Mouse (Mus musculus) CH12.LX (cell line): ENCODE results near the gene March2. TPM values are rescaled to one million over a fixed set of nuclear protein-coding genes. Genes with fewer than 3 reads are reported as not detected.

ENCODE experiments used
- DNase-seq: peaks from one replicate; pipeline ENCODE4 v3.0.0-alpha.2; 2013; ENCODE audit errors: extremely low read depth
- H3K27ac ChIP-seq: 2 replicates; pipeline ENCODE4 v1.5.1; 2012; ENCODE audit warnings: low read depth, mild to moderate bottlenecking, control low read depth, moderate library complexity; ENCODE audit not compliant: insufficient read depth
- H3K27me3 ChIP-seq: replicated peaks from 2 replicates; pipeline ENCODE3; 2012; ENCODE audit warnings: inconsistent platforms
- H3K36me3 ChIP-seq, 2 experiments: replicated peaks in 1 of 2; 2 replicates each; pipeline versions ENCODE3 to v1.6.1; 2012; ENCODE audit warnings: inconsistent platforms in 1 of 2, low read length in 1 of 2, mild to moderate bottlenecking in 1 of 2, mixed read lengths in 1 of 2, moderate library complexity in 1 of 2; ENCODE audit not compliant: control insufficient read depth in 1 of 2, insufficient read depth in 1 of 2
- H3K4me1 ChIP-seq, 2 experiments: 2 replicates each; pipeline ENCODE4 v1.6.1; 2012; ENCODE audit warnings: inconsistent platforms in 1 of 2, moderate library complexity in 1 of 2; ENCODE audit not compliant: insufficient read depth in 2 of 2, control insufficient read depth in 1 of 2
- H3K4me2 ChIP-seq: 2 replicates; pipeline ENCODE4 v1.6.1; 2012; ENCODE audit warnings: low read depth, mild to moderate bottlenecking, control low read depth; ENCODE audit not compliant: poor library complexity, insufficient read depth, severe bottlenecking
- H3K4me3 ChIP-seq, 3 experiments: fragments of 150-350 bp in 1 of 3; sonication (generic) in 1 of 3; replicated peaks in 1 of 3; 2 replicates each; pipeline versions ENCODE3 to v1.5.1; 2011 to 2012; ENCODE audit warnings: low read depth in 2 of 3, low read length in 2 of 3, mild to moderate bottlenecking in 2 of 3, moderate library complexity in 2 of 3, control low read depth in 1 of 3, improper control_type of control experiment in 1 of 3, inconsistent platforms in 1 of 3, mixed read lengths in 1 of 3; ENCODE audit not compliant: poor library complexity in 1 of 3
- H3K79me2 ChIP-seq: replicated peaks from 2 replicates; pipeline ENCODE4 v1.6.1; 2012; ENCODE audit warnings: mild to moderate bottlenecking, moderate library complexity; ENCODE audit not compliant: control insufficient read depth, poor library complexity, insufficient read depth, severe bottlenecking; ENCODE audit errors: extremely low read depth
- H3K9ac ChIP-seq: 2 replicates; pipeline ENCODE4 v1.6.1; 2012; ENCODE audit warnings: low read depth, mild to moderate bottlenecking, control low read depth, moderate library complexity; ENCODE audit not compliant: insufficient read depth
- H3K9me3 ChIP-seq: replicated peaks from 2 replicates; pipeline ENCODE3; 2012; ENCODE audit warnings: low read length, inconsistent platforms, mixed read lengths
- BHLHE40 ChIP-seq: IDR thresholded peaks from 2 replicates; pipeline ENCODE4 v1.6.1; 2011; ENCODE audit warnings: mild to moderate bottlenecking, low read depth, low read length, improper control_type of control experiment
- CTCF ChIP-seq, 2 experiments: IDR thresholded peaks in 1 of 2; conservative IDR thresholded peaks in 1 of 2; 2 replicates each; pipeline ENCODE4 v1.5.1; 2011 to 2012; ENCODE audit warnings: low read depth in 2 of 2, low read length in 2 of 2, improper control_type of control experiment in 1 of 2, inconsistent platforms in 1 of 2, mild to moderate bottlenecking in 1 of 2, moderate library complexity in 1 of 2
- ELF1 ChIP-seq: IDR thresholded peaks from 2 replicates; pipeline ENCODE4 v1.6.1; 2014; ENCODE audit warnings: low read depth, mild to moderate bottlenecking, inconsistent platforms, low read length, improper control_type of control experiment
- ETS1 ChIP-seq: conservative IDR thresholded peaks from 2 replicates; pipeline ENCODE4 v1.6.1; 2012; ENCODE audit warnings: low read depth, mild to moderate bottlenecking, inconsistent platforms, low read length, improper control_type of control experiment, moderate library complexity
- HCFC1 ChIP-seq: IDR thresholded peaks from 2 replicates; pipeline ENCODE4 v1.6.1; 2012; ENCODE audit warnings: low read depth, mild to moderate bottlenecking, inconsistent platforms, low read length, improper control_type of control experiment
- IRF4 ChIP-seq: IDR thresholded peaks from 2 replicates; pipeline ENCODE4 v1.6.1; 2014; ENCODE audit warnings: low read depth, mild to moderate bottlenecking, inconsistent platforms, low read length, improper control_type of control experiment
- MAX ChIP-seq: IDR thresholded peaks from 2 replicates; pipeline ENCODE4 v1.6.1; 2011; ENCODE audit warnings: low read length, improper control_type of control experiment
- MAZ ChIP-seq: IDR thresholded peaks from 2 replicates; pipeline ENCODE4 v1.6.1; 2012; ENCODE audit warnings: low read depth, mild to moderate bottlenecking, inconsistent platforms, low read length, improper control_type of control experiment, moderate library complexity
- MEF2A ChIP-seq: IDR thresholded peaks from 2 replicates; pipeline ENCODE4 v1.6.1; 2014; ENCODE audit warnings: low read depth, mild to moderate bottlenecking, inconsistent platforms, low read length, improper control_type of control experiment, borderline replicate concordance
- MXI1 ChIP-seq: IDR thresholded peaks from 2 replicates; pipeline ENCODE4 v1.6.1; 2011; ENCODE audit warnings: mild to moderate bottlenecking, low read depth, low read length, improper control_type of control experiment
- MYC ChIP-seq: IDR thresholded peaks from 2 replicates; pipeline ENCODE4 v1.6.1; 2011; ENCODE audit warnings: low read depth, mild to moderate bottlenecking, improper control_type of control experiment, low read length
- NELFE ChIP-seq: IDR thresholded peaks from 2 replicates; pipeline ENCODE4 v1.6.1; 2011; ENCODE audit warnings: low read depth, low read length, improper control_type of control experiment
- NRF1 ChIP-seq: IDR thresholded peaks from 2 replicates; pipeline ENCODE4 v1.6.1; 2014; ENCODE audit warnings: low read depth, mild to moderate bottlenecking, inconsistent platforms, low read length, improper control_type of control experiment, moderate library complexity
- POLR2A ChIP-seq: IDR thresholded peaks from 2 replicates; pipeline ENCODE4 v1.6.1; 2011; ENCODE audit warnings: low read depth, mild to moderate bottlenecking, improper control_type of control experiment, low read length
- POLR2AphosphoS2 ChIP-seq: IDR thresholded peaks from 2 replicates; pipeline ENCODE4 v1.6.1; 2011; ENCODE audit warnings: low read depth, low read length, improper control_type of control experiment
- RCOR1 ChIP-seq: conservative IDR thresholded peaks from 2 replicates; pipeline ENCODE4 v1.6.1; 2012; ENCODE audit warnings: low read depth, mild to moderate bottlenecking, inconsistent platforms, low read length, improper control_type of control experiment
- SMC3 ChIP-seq: IDR thresholded peaks from 2 replicates; pipeline ENCODE4 v1.6.1; 2011; ENCODE audit warnings: low read depth, low read length, improper control_type of control experiment
- TCF12 ChIP-seq: IDR thresholded peaks from 2 replicates; pipeline ENCODE4 v1.6.1; 2014; ENCODE audit warnings: low read depth, mild to moderate bottlenecking, inconsistent platforms, low read length, improper control_type of control experiment
- UBTF ChIP-seq: IDR thresholded peaks from 2 replicates; pipeline ENCODE4 v1.6.1; 2012; ENCODE audit warnings: low read depth, mild to moderate bottlenecking, inconsistent platforms, low read length, improper control_type of control experiment, moderate library complexity
- USF1 ChIP-seq: IDR thresholded peaks from 2 replicates; pipeline ENCODE4 v1.6.1; 2014; ENCODE audit warnings: low read depth, mild to moderate bottlenecking, inconsistent platforms, low read length, improper control_type of control experiment
- USF2 ChIP-seq: conservative IDR thresholded peaks from 2 replicates; pipeline ENCODE4 v1.6.1; 2011; ENCODE audit warnings: low read depth, low read length, improper control_type of control experiment
- ZC3H11A ChIP-seq: IDR thresholded peaks from 2 replicates; pipeline ENCODE4 v1.6.1; 2012; ENCODE audit warnings: low read depth, mild to moderate bottlenecking, inconsistent platforms, low read length, improper control_type of control experiment
- ZMIZ1 ChIP-seq: IDR thresholded peaks from 2 replicates; pipeline ENCODE4 v1.6.1; 2012; ENCODE audit warnings: low read depth, mild to moderate bottlenecking, inconsistent platforms, low read length, improper control_type of control experiment
- dilution Hi-C: fragments of 300-500 bp; cut with MboI; formaldehyde crosslinking; loops from 2 replicates; pipeline ENCODE4 v1.14.3; 2020; ENCODE audit warnings: low sequenced_read_pairs; ENCODE audit not compliant: extremely low pct_unique_long_range_greater_than_20kb, extremely low pct_ligation_motif_present
- in situ Hi-C: fragments of 300-500 bp; cut with MboI; formaldehyde crosslinking; loops from 3 replicates; pipeline ENCODE4 v1.14.3; 2019; ENCODE audit warnings: low sequenced_read_pairs, low pct_ligation_motif_present, low pct_unique_long_range_greater_than_20kb, mixed read lengths
- polyA plus RNA-seq: library from polyadenylated mRNA; unstranded; fragments of >175 nt; gene quantifications from 2 replicates; pipeline ENCODE4 v1.2.1, GENCODE M21; 2012; ENCODE audit warnings: low read depth; ENCODE audit not compliant: insufficient read length
- total RNA-seq, 2 experiments: library from RNA; depleted of rRNA; stranded (reverse); fragments of 300-350 nt in 1 of 2; fragments of >200 nt in 1 of 2; gene quantifications; 2 replicates each; pipeline ENCODE4 v1.2.3; 2012 to 2014

Gene March2
- total and polyA plus RNA-seq, 3 experiments, result 9.2 to 12.2 (median 9.3) TPM

DNA sequence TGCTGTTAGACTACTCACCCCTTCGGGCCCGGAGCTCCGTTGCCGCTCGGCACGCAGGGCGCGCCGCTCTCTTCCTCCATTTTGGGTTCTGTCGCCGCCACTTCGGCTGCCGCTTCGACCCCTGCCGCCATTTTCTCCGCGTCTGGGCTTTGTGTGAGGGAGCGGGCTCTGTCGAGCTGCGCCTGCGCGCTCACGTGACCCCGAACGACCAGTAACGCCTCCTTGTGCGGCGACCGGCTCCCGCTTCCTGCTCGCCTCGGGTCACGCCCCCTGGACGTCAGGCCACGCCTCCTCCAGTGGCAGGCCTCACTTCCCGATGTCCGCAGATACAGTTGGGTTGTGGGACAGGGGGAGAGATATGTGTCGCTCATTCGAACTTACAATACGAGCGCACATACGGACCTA lies 33.2 kb downstream of the March2 start:
- peak overlapping the region; percentile 45 for H3K4me2 ChIP-seq
- peak; percentile 97 for DNase-seq
- no peaks in the 10 kb centered on the region for H3K27me3 ChIP-seq
- peaks cover 46% of the 10 kb centered on the region for H3K79me2 ChIP-seq
- peaks cover 2 to 24% of the 10 kb centered on the region in 2 experiments for H3K36me3 ChIP-seq
- H3K9ac ChIP-seq, result peak overlapping the region; percentile 84
- in situ Hi-C loops (no loop called here), dilution Hi-C loops (no loop called here)
- H3K4me1 ChIP-seq, result peaks cover 5 to 43% of the 10 kb centered on the region in 2 experiments; a peak in 2 of 4 replicates
- peak overlapping the region; percentile 72 to 82 (median 78) for H3K4me3 ChIP-seq
- peak overlapping the region; percentile 76 for H3K27ac ChIP-seq
- TF ChIP-seq NRF1 (peak; percentile 93), HCFC1 (peak; percentile 57), POLR2AphosphoS2 (peak; percentile 92), MAX (peak; percentile 85), UBTF (no peak), USF2 (peak; percentile 95), BHLHE40 (peak; percentile 96), ZC3H11A (peak; percentile 41; the same call in 1 of the 2 replicates), CTCF (conservative IDR thresholded peaks at IDR 0.05 in 1 of 2, IDR thresholded peaks at IDR 0.05 in 1 of 2; ENCODE audit: low read depth in 2 of 2, low read length in 2 of 2) (no peak), MXI1 (no peak), POLR2A (peak; percentile 94), ELF1 (peak; percentile 97), MAZ (no peak), ZMIZ1 (peak; percentile 90), MEF2A (peak; percentile 40; the same call in 1 of the 2 replicates), MYC (0 out of 2 replicates have a peak, but pooled peaks have one; percentile 18), SMC3 (no peak), ETS1 (0 out of 2 replicates have a peak, but pooled peaks have one; percentile 14), TCF12 (peak; percentile 89), IRF4 (peak; percentile 46; the same call in 1 of the 2 replicates), NELFE (peak; percentile 94), USF1 (peak; percentile 97), RCOR1 (no peak)
- H3K9me3 ChIP-seq, result no peaks in the 10 kb centered on the region
